Mouse (Mus musculus): Measurements from ENCODE around the gene Magi1. TPM values are rescaled to one million over a fixed set of nuclear protein-coding genes. Genes with fewer than 3 reads are reported as not detected.
A peak's percentile ranks its signal among the peaks of the same experiment; 100 is the strongest.

Gene Magi1
- polyA plus RNA-seq, 1 experiment from 2014 or later, result 7.9 TPM

- H3K27ac ChIP-seq (replicated peaks in 1 of 2; ENCODE audit: control insufficient read depth in 1 of 2, insufficient read depth in 1 of 2, low read depth in 2 of 2, low read length in 2 of 2), result no peak overlapping the region
- H3K9me3 ChIP-seq (ENCODE audit: control insufficient read depth, low read length), result no peaks in the 10 kb centered on the region
- H3K27me3 ChIP-seq (ENCODE audit: control insufficient read depth, insufficient read depth, low read length), result no peaks in the 10 kb centered on the region
- WGBS, result 69% methylated on average over 8 of the region's 8 CpGs
- no peak overlapping the region for H3K4me2 ChIP-seq (ENCODE audit: low read length)
- no peaks in the 10 kb centered on the region for H3K36me3 ChIP-seq (ENCODE audit: control insufficient read depth, insufficient read depth, low read length)
- no peak overlapping the region for H3K9ac ChIP-seq (ENCODE audit: low read length)
- no peak for ATAC-seq (ENCODE audit: insufficient number of reproducible peaks, insufficient read depth, low FRiP score, low read depth)
- H3K4me1 ChIP-seq (ENCODE audit: control insufficient read depth in 2 of 2, insufficient read depth in 2 of 2, low read length in 2 of 2), result peaks cover 6 to 13% of the 10 kb centered on the region in 2 experiments; a peak in 3 of 4 replicates
- no peak overlapping the region for H3K4me3 ChIP-seq (ENCODE audit: control insufficient read depth in 1 of 2, insufficient read depth in 1 of 2, low read depth in 1 of 2, low read length in 2 of 2)
Observed at GRCm38 (mm10) chr6:93729702-93730101, 554.0 kb downstream of the Magi1 start.

- H3K4me3 ChIP-seq (ENCODE audit: control insufficient read depth in 1 of 2, insufficient read depth in 1 of 2, low read depth in 1 of 2, low read length in 2 of 2), result no peak overlapping the region
- H3K27me3 ChIP-seq (ENCODE audit: control insufficient read depth, insufficient read depth, low read length), result no peaks in the 10 kb centered on the region
- H3K9me3 ChIP-seq (ENCODE audit: control insufficient read depth, low read length), result no peaks in the 10 kb centered on the region
- H3K27ac ChIP-seq (replicated peaks in 1 of 2; ENCODE audit: control insufficient read depth in 1 of 2, insufficient read depth in 1 of 2, low read depth in 2 of 2, low read length in 2 of 2), result no peak overlapping the region
- no peak for ATAC-seq (ENCODE audit: insufficient number of reproducible peaks, insufficient read depth, low FRiP score, low read depth)
- 81% methylated on average over 4 of the region's 4 CpGs for WGBS
- no peak overlapping the region for H3K9ac ChIP-seq (ENCODE audit: low read length)
- no peaks in the 10 kb centered on the region for H3K36me3 ChIP-seq (ENCODE audit: control insufficient read depth, insufficient read depth, low read length)
- H3K4me2 ChIP-seq (ENCODE audit: low read length), result no peak overlapping the region
- peaks cover 6 to 13% of the 10 kb centered on the region in 2 experiments; a peak in 3 of 4 replicates for H3K4me1 ChIP-seq (ENCODE audit: control insufficient read depth in 2 of 2, insufficient read depth in 2 of 2, low read length in 2 of 2)
Observed at GRCm38 (mm10) chr6:93728791-93729190, 554.9 kb downstream of the Magi1 start.

- Histone ChIP-seq H3K9me3 (ENCODE audit: control insufficient read depth, low read length) (no peaks in the 10 kb centered on the region), H3K9ac (ENCODE audit: low read length) (no peak overlapping the region), H3K4me3 (ENCODE audit: control insufficient read depth in 1 of 2, insufficient read depth in 1 of 2, low read depth in 1 of 2, low read length in 2 of 2) (no peak overlapping the region), H3K27me3 (ENCODE audit: control insufficient read depth, insufficient read depth, low read length) (no peaks in the 10 kb centered on the region), H3K27ac (replicated peaks in 1 of 2; ENCODE audit: control insufficient read depth in 1 of 2, insufficient read depth in 1 of 2, low read depth in 2 of 2, low read length in 2 of 2) (peak overlapping the region in 1 of 2 experiments; percentile 11; a peak in 1 of 4 replicates), H3K4me2 (ENCODE audit: low read length) (peak overlapping the region; percentile 36), H3K36me3 (ENCODE audit: control insufficient read depth, insufficient read depth, low read length) (no peaks in the 10 kb centered on the region), H3K4me1 (ENCODE audit: control insufficient read depth in 2 of 2, insufficient read depth in 2 of 2, low read length in 2 of 2) (peaks cover 6 to 13% of the 10 kb centered on the region in 2 experiments; a peak in 3 of 4 replicates)
- 22% methylated on average over 15 of the region's 15 CpGs for WGBS
- no peak for ATAC-seq (ENCODE audit: insufficient number of reproducible peaks, insufficient read depth, low FRiP score, low read depth)
Observed at GRCm38 (mm10) chr6:93727630-93728178, 556.0 kb downstream of the Magi1 start.

- no peak for ATAC-seq (ENCODE audit: insufficient number of reproducible peaks, insufficient read depth, low FRiP score, low read depth)
- no peak overlapping the region for H3K4me3 ChIP-seq (ENCODE audit: control insufficient read depth in 1 of 2, insufficient read depth in 1 of 2, low read depth in 1 of 2, low read length in 2 of 2)
- no peaks in the 10 kb centered on the region for H3K36me3 ChIP-seq (ENCODE audit: control insufficient read depth, insufficient read depth, low read length)
- H3K27ac ChIP-seq (replicated peaks in 1 of 2; ENCODE audit: control insufficient read depth in 1 of 2, insufficient read depth in 1 of 2, low read depth in 2 of 2, low read length in 2 of 2), result no peak overlapping the region
- peaks cover 6 to 13% of the 10 kb centered on the region in 2 experiments; a peak in 3 of 4 replicates for H3K4me1 ChIP-seq (ENCODE audit: control insufficient read depth in 2 of 2, insufficient read depth in 2 of 2, low read length in 2 of 2)
- H3K9me3 ChIP-seq (ENCODE audit: control insufficient read depth, low read length), result no peaks in the 10 kb centered on the region
- WGBS, result 39% methylated on average over 7 of the region's 7 CpGs
- no peak overlapping the region for H3K4me2 ChIP-seq (ENCODE audit: low read length)
- no peaks in the 10 kb centered on the region for H3K27me3 ChIP-seq (ENCODE audit: control insufficient read depth, insufficient read depth, low read length)
- no peak overlapping the region for H3K9ac ChIP-seq (ENCODE audit: low read length)
Observed at GRCm38 (mm10) chr6:93726829-93727455, 556.8 kb downstream of the Magi1 start.

GRCm38 (mm10) chr6:93726121-93726520 lies 557.6 kb downstream of the Magi1 start:
- Histone ChIP-seq H3K27ac (replicated peaks in 1 of 2; ENCODE audit: control insufficient read depth in 1 of 2, insufficient read depth in 1 of 2, low read depth in 2 of 2, low read length in 2 of 2) (no peak overlapping the region), H3K4me3 (ENCODE audit: control insufficient read depth in 1 of 2, insufficient read depth in 1 of 2, low read depth in 1 of 2, low read length in 2 of 2) (no peak overlapping the region), H3K36me3 (ENCODE audit: control insufficient read depth, insufficient read depth, low read length) (no peaks in the 10 kb centered on the region), H3K4me1 (ENCODE audit: control insufficient read depth in 2 of 2, insufficient read depth in 2 of 2, low read length in 2 of 2) (peaks cover 6 to 13% of the 10 kb centered on the region in 2 experiments; a peak in 3 of 4 replicates), H3K27me3 (ENCODE audit: control insufficient read depth, insufficient read depth, low read length) (no peaks in the 10 kb centered on the region), H3K4me2 (ENCODE audit: low read length) (no peak overlapping the region), H3K9ac (ENCODE audit: low read length) (no peak overlapping the region), H3K9me3 (ENCODE audit: control insufficient read depth, low read length) (no peaks in the 10 kb centered on the region)
- WGBS, result 76% methylated on average over 10 of the region's 10 CpGs
- ATAC-seq (ENCODE audit: insufficient number of reproducible peaks, insufficient read depth, low FRiP score, low read depth), result no peak

GRCm38 (mm10) chr6:93724749-93725148 lies 559.0 kb downstream of the Magi1 start:
- Histone ChIP-seq H3K9ac (ENCODE audit: low read length) (no peak overlapping the region), H3K4me2 (ENCODE audit: low read length) (no peak overlapping the region), H3K4me1 (ENCODE audit: control insufficient read depth in 2 of 2, insufficient read depth in 2 of 2, low read length in 2 of 2) (peaks cover 6 to 12% of the 10 kb centered on the region in 2 experiments; a peak in 3 of 4 replicates), H3K9me3 (ENCODE audit: control insufficient read depth, low read length) (no peaks in the 10 kb centered on the region), H3K4me3 (ENCODE audit: control insufficient read depth in 1 of 2, insufficient read depth in 1 of 2, low read depth in 1 of 2, low read length in 2 of 2) (no peak overlapping the region), H3K27me3 (ENCODE audit: control insufficient read depth, insufficient read depth, low read length) (no peaks in the 10 kb centered on the region), H3K27ac (replicated peaks in 1 of 2; ENCODE audit: control insufficient read depth in 1 of 2, insufficient read depth in 1 of 2, low read depth in 2 of 2, low read length in 2 of 2) (no peak overlapping the region), H3K36me3 (ENCODE audit: control insufficient read depth, insufficient read depth, low read length) (no peaks in the 10 kb centered on the region)
- no peak for ATAC-seq (ENCODE audit: insufficient number of reproducible peaks, insufficient read depth, low FRiP score, low read depth)
- 64% methylated on average over 7 of the region's 7 CpGs for WGBS

- 65% methylated on average over 2 of the region's 2 CpGs for whole genome bisulfite sequencing
Observed at GRCm38 (mm10) chr6:93723226-93723625, 560.5 kb downstream of the Magi1 start.

More at GRCm38 (mm10) chr6:93723226-93723625, 560.5 kb downstream of the Magi1 start:
- Histone ChIP-seq H3K4me1 (ENCODE audit: control insufficient read depth in 2 of 2, insufficient read depth in 2 of 2, low read length in 2 of 2) (peaks cover 9 to 16% of the 10 kb centered on the region in 2 experiments), H3K27ac (replicated peaks in 1 of 2; ENCODE audit: control insufficient read depth in 1 of 2, insufficient read depth in 1 of 2, low read depth in 2 of 2, low read length in 2 of 2) (no peak overlapping the region), H3K4me3 (ENCODE audit: control insufficient read depth in 1 of 2, insufficient read depth in 1 of 2, low read depth in 1 of 2, low read length in 2 of 2) (no peak overlapping the region), H3K9ac (ENCODE audit: low read length) (no peak overlapping the region), H3K4me2 (ENCODE audit: low read length) (no peak overlapping the region), H3K27me3 (ENCODE audit: control insufficient read depth, insufficient read depth, low read length) (no peaks in the 10 kb centered on the region), H3K9me3 (ENCODE audit: control insufficient read depth, low read length) (no peaks in the 10 kb centered on the region), H3K36me3 (ENCODE audit: control insufficient read depth, insufficient read depth, low read length) (no peaks in the 10 kb centered on the region)
- ATAC-seq (ENCODE audit: insufficient number of reproducible peaks, insufficient read depth, low FRiP score, low read depth), result no peak
